ENCODE assay signal across 20 mouse cellular contexts in the genomic region with DNA sequence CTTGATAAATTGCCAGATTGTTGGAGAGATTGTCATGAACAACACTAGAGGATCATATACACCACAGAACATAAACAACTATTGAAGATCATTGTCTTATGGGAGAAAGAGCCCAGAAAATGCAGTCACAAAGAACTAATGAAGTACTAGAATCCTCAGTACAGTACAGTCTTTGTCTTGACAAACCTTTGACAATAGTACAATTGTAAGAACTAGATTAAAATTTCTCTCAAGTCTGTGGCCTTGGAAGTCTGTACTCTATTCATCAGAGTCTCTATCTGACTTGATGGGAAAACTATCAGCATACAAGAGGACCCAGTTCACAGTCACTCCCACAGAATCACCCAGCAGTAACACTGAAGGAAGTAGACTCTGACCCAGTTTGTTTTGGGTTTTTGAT.
DNase-seq lines count a peak whose midpoint lies in the region; ATAC-seq and TF ChIP-seq lines count a peak whose summit lies in the region.
"Had no signal": no experiment of that assay in that cellular context is flagged by ENCODE, and none has a peak within 500 bp of the region (broad histone marks: within the 10 kb centered on the region; RNA-seq: fewer than 3 reads in every experiment).

No protein-coding gene starts in this region.

- no peak overlapping the region for H3K4me2 ChIP-seq in forebrain, postnatal 0 days (ENCODE audit: low read depth)
- no peak overlapping the region for H3K4me2 ChIP-seq in forebrain, embryonic 15.5 days (replicated peaks)
- H3K4me2 ChIP-seq in lung, embryonic 14.5 days = no peak overlapping the region
- H3K4me2 ChIP-seq: heart, embryonic 11.5 days; heart, embryonic 15.5 days; hindbrain, embryonic 15.5 days had no signal

- H3K36me3 ChIP-seq in forebrain, postnatal 0 days (ENCODE audit: insufficient read depth) = no peaks in the 10 kb centered on the region
- H3K36me3 ChIP-seq in forebrain, embryonic 15.5 days = peaks cover 7% of the 10 kb centered on the region; the same call in 1 of the 2 replicates
- H3K36me3 ChIP-seq in lung, embryonic 14.5 days (ENCODE audit: insufficient read depth) = 0 out of 2 replicates have a peak, but pooled peaks cover 6% of the 10 kb centered on the region
- H3K36me3 ChIP-seq: heart, embryonic 15.5 days; hindbrain, embryonic 15.5 days had no signal

- no peaks in the 10 kb centered on the region for H3K9me3 ChIP-seq in forebrain, postnatal 0 days (ENCODE audit: low read length)
- H3K9me3 ChIP-seq in forebrain, embryonic 15.5 days = no peaks in the 10 kb centered on the region
- H3K9me3 ChIP-seq in lung, embryonic 14.5 days (ENCODE audit: low read depth, low read length) = no peaks in the 10 kb centered on the region
- H3K9me3 ChIP-seq: embryonic facial prominence, embryonic 10.5 days; heart, embryonic 15.5 days; hindbrain, embryonic 15.5 days had no signal

- H3K27ac ChIP-seq in forebrain, postnatal 0 days (ENCODE audit: low read depth, low read length) = no peak overlapping the region
- H3K27ac ChIP-seq in forebrain, embryonic 15.5 days (replicated peaks) = no peak overlapping the region; the same call in 1 of the 2 replicates
- H3K27ac ChIP-seq in lung, embryonic 14.5 days (ENCODE audit: low read depth) = no peak overlapping the region
- H3K27ac ChIP-seq: embryonic facial prominence, embryonic 10.5 days; heart, adult 2 months; heart, embryonic 15.5 days; hindbrain, embryonic 15.5 days had no signal

- DNase-seq in forebrain, postnatal 0 days = no peak
- DNase-seq in lung, embryonic 14.5 days = peak; percentile 68
- DNase-seq in lung, postnatal 25 days (ENCODE audit: low spot score) = no peak
- DNase-seq in retina, postnatal 1 day = peak; percentile 20
- no peak for DNase-seq in retina, embryonic 14.5 days (ENCODE audit: low spot score)
- peak; percentile 31 for DNase-seq in adipocyte (ENCODE audit: low spot score)
- no peak for DNase-seq in yolk sac, embryonic 10.5 days (ENCODE audit: low spot score)
- DNase-seq: adrenal gland, postnatal 10 days; cerebellum, adult 18-20 months; cerebellum, adult 9-11 months; gastrocnemius, postnatal 14 days; heart, adult 2 months; heart, postnatal 14 days had no signal

- no peak overlapping the region for H3K9ac ChIP-seq in forebrain, postnatal 0 days
- H3K9ac ChIP-seq in forebrain, embryonic 15.5 days (replicated peaks) = no peak overlapping the region
- H3K9ac ChIP-seq in lung, embryonic 14.5 days = no peak overlapping the region
- H3K9ac ChIP-seq: heart, embryonic 15.5 days; hindbrain, embryonic 15.5 days had no signal

- no peak for TF ChIP-seq CTCF in forebrain, postnatal 0 days (IDR thresholded peaks at IDR 0.05; ENCODE audit: low read depth)
- no peak for TF ChIP-seq CTCF in lung, embryonic 14.5 days (IDR thresholded peaks at IDR 0.05; ENCODE audit: low read depth)

- no peak overlapping the region for H3K4me3 ChIP-seq in forebrain, postnatal 0 days (ENCODE audit: low read depth, low read length)
- H3K4me3 ChIP-seq in forebrain, embryonic 15.5 days = no peak overlapping the region
- no peak overlapping the region for H3K4me3 ChIP-seq in lung, embryonic 14.5 days (ENCODE audit: low read depth, low read length)
- H3K4me3 ChIP-seq: embryonic facial prominence, embryonic 10.5 days; heart, adult 2 months; heart, embryonic 15.5 days; hindbrain, embryonic 15.5 days had no signal

- H3K27me3 ChIP-seq in forebrain, postnatal 0 days (ENCODE audit: insufficient read depth, low read length) = no peaks in the 10 kb centered on the region
- no peaks in the 10 kb centered on the region for H3K27me3 ChIP-seq in forebrain, embryonic 15.5 days
- no peaks in the 10 kb centered on the region for H3K27me3 ChIP-seq in lung, embryonic 14.5 days (ENCODE audit: insufficient read depth, low read length)
- H3K27me3 ChIP-seq: CH12.LX; heart, embryonic 15.5 days; hindbrain, embryonic 15.5 days had no signal

- peak; percentile 40 for ATAC-seq in forebrain, postnatal 0 days
- ATAC-seq in forebrain, embryonic 15.5 days (replicated peaks) = no peak
- ATAC-seq in lung, embryonic 14.5 days (ENCODE audit: insufficient read depth) = no peak; the same call in 1 of the 2 replicates
- ATAC-seq: forebrain, embryonic 16.5 days had no signal

- H3K4me1 ChIP-seq in forebrain, postnatal 0 days (ENCODE audit: insufficient read depth) = no peaks in the 10 kb centered on the region
- 0 out of 2 replicates have a peak, but pooled peaks cover 2% of the 10 kb centered on the region for H3K4me1 ChIP-seq in forebrain, embryonic 15.5 days
- no peaks in the 10 kb centered on the region for H3K4me1 ChIP-seq in lung, embryonic 14.5 days (ENCODE audit: insufficient read depth)
- H3K4me1 ChIP-seq: embryonic facial prominence, embryonic 10.5 days; heart, embryonic 15.5 days had no signal

Comparison
In these comparisons a context has a peak if more than half of its experiments do, and no peak if none do; other contexts are left out.
1. DNase-seq: peak in lung, embryonic 14.5 days (single experiment), retina, postnatal 1 day (single experiment) and adipocyte (single experiment); none in forebrain, postnatal 0 days (single experiment), lung, postnatal 25 days (single experiment), retina, embryonic 14.5 days (single experiment) and yolk sac, embryonic 10.5 days (single experiment).